Mouse (Mus musculus): ENCODE data around the gene Angptl8.
A peak's percentile ranks its signal among the peaks of the same experiment; 100 is the strongest.

Angptl8 gene

GRCm38 (mm10) chr9:21816716-21817305 is 18.5 kb upstream of the Angptl8 start:
- no peak for DNase-seq (ENCODE audit: low spot score)

- no peak for DNase-seq (ENCODE audit: low spot score)
Measured at GRCm38 (mm10) chr9:21818125-21818524, 17.2 kb upstream of the Angptl8 start.

- DNase-seq (ENCODE audit: low spot score), result no peak
Measured at GRCm38 (mm10) chr9:21818561-21818960, 16.7 kb upstream of the Angptl8 start.

GRCm38 (mm10) chr9:21819181-21819729 is 16.1 kb upstream of the Angptl8 start:
- DNase-seq (ENCODE audit: low spot score), result no peak

- no peak for DNase-seq (ENCODE audit: low spot score)
Measured at GRCm38 (mm10) chr9:21820183-21820582, 15.1 kb upstream of the Angptl8 start.

GRCm38 (mm10) chr9:21822686-21823085 is 12.6 kb upstream of the Angptl8 start:
- no peak for DNase-seq (ENCODE audit: low spot score)

GRCm38 (mm10) chr9:21823957-21824356 is 11.4 kb upstream of the Angptl8 start:
- DNase-seq (ENCODE audit: low spot score), result no peak

- DNase-seq (ENCODE audit: low spot score), result no peak
Measured at GRCm38 (mm10) chr9:21824366-21824765, 10.9 kb upstream of the Angptl8 start.

- no peak for DNase-seq (ENCODE audit: low spot score)
Measured at GRCm38 (mm10) chr9:21829834-21830460, 5.4 kb upstream of the Angptl8 start.

- DNase-seq (ENCODE audit: low spot score), result no peak
Measured at GRCm38 (mm10) chr9:21830461-21830850, 4.9 kb upstream of the Angptl8 start.

GRCm38 (mm10) chr9:21830936-21831335 is 4.4 kb upstream of the Angptl8 start:
- DNase-seq (ENCODE audit: low spot score), result no peak

- no peak for DNase-seq (ENCODE audit: low spot score)
Measured at GRCm38 (mm10) chr9:21831558-21832240, 3.6 kb upstream of the Angptl8 start.

GRCm38 (mm10) chr9:21837690-21838089 is 2.4 kb downstream of the Angptl8 start:
- DNase-seq (ENCODE audit: low spot score), result no peak

- DNase-seq (ENCODE audit: low spot score), result peak; percentile 22
Measured at GRCm38 (mm10) chr9:21840115-21840787, 4.9 kb downstream of the Angptl8 start.

- no peak for DNase-seq (ENCODE audit: low spot score)
Measured at GRCm38 (mm10) chr9:21841340-21841739, 6.0 kb downstream of the Angptl8 start.

- no peak for DNase-seq (ENCODE audit: low spot score)
Measured at GRCm38 (mm10) chr9:21842391-21842790, 7.1 kb downstream of the Angptl8 start.

GRCm38 (mm10) chr9:21843086-21843485 is 7.8 kb downstream of the Angptl8 start:
- no peak for DNase-seq (ENCODE audit: low spot score)

GRCm38 (mm10) chr9:21845381-21846080 is 10.2 kb downstream of the Angptl8 start:
- DNase-seq (ENCODE audit: low spot score), result peak; percentile 10

- DNase-seq (ENCODE audit: low spot score), result no peak
Measured at GRCm38 (mm10) chr9:21846755-21847341, 11.5 kb downstream of the Angptl8 start.

GRCm38 (mm10) chr9:21847425-21847824 is 12.1 kb downstream of the Angptl8 start:
- DNase-seq (ENCODE audit: low spot score), result no peak

- no peak for DNase-seq (ENCODE audit: low spot score)
Measured at GRCm38 (mm10) chr9:21847926-21848325, 12.6 kb downstream of the Angptl8 start.

All from T-cell, adult 2 months (primary cell).